Mouse (Mus musculus) cerebellum, postnatal 36 days (tissue): ENCODE measurements at regions not wholly inside any gene's neighbourhood (a gene's known extent, or its start where the extent isn't known, plus 50 kb on each side); places are given as distances from the start of the nearest gene placed in this dataset.

ENCODE experiments used
- DNase-seq, 2 experiments: peaks; one replicate each; pipeline ENCODE4 v3.0.0; 2021 to 2022; ENCODE audit warnings: mixed read lengths in 2 of 2

- DNase-seq, result no peak
These were observed 131.4 kb upstream of the Psmd7 start for GRCm38 (mm10) chr8:107719656-107720055.

- DNase-seq, result no peak
These were observed 138.5 kb upstream of the Psmd7 start for GRCm38 (mm10) chr8:107726716-107727115.

GRCm38 (mm10) chr8:107727276-107727675, 139.0 kb upstream of the Psmd7 start:
- no peak for DNase-seq

GRCm38 (mm10) chr8:107739091-107739490, 150.8 kb upstream of the Psmd7 start:
- DNase-seq, result no peak

- no peak for DNase-seq
These were observed 168.8 kb upstream of the Psmd7 start for GRCm38 (mm10) chr8:107757083-107757482.

GRCm38 (mm10) chr8:107758637-107759036, 170.4 kb upstream of the Psmd7 start:
- no peak for DNase-seq

GRCm38 (mm10) chr8:107776906-107777305, 165.5 kb upstream of the Zfhx3 start:
- no peak for DNase-seq

GRCm38 (mm10) chr8:107785771-107786170, 156.7 kb upstream of the Zfhx3 start:
- DNase-seq, result no peak

GRCm38 (mm10) chr8:107792286-107792685, 150.2 kb upstream of the Zfhx3 start:
- no peak for DNase-seq

GRCm38 (mm10) chr8:107814931-107815330, 127.5 kb upstream of the Zfhx3 start:
- no peak for DNase-seq

GRCm38 (mm10) chr8:107815775-107816174, 126.7 kb upstream of the Zfhx3 start:
- no peak for DNase-seq

GRCm38 (mm10) chr8:107817796-107818195, 124.6 kb upstream of the Zfhx3 start:
- DNase-seq, result no peak

- DNase-seq, result no peak
These were observed 122.2 kb upstream of the Zfhx3 start for GRCm38 (mm10) chr8:107820174-107820760.

GRCm38 (mm10) chr8:107821522-107821921, 120.9 kb upstream of the Zfhx3 start:
- DNase-seq, result no peak

- no peak for DNase-seq
These were observed 118.3 kb upstream of the Zfhx3 start for GRCm38 (mm10) chr8:107824096-107824495.

- no peak for DNase-seq
These were observed 117.8 kb upstream of the Zfhx3 start for GRCm38 (mm10) chr8:107824640-107825039.

- DNase-seq, result no peak
These were observed 114.8 kb upstream of the Zfhx3 start for GRCm38 (mm10) chr8:107827500-107828125.

- no peak for DNase-seq
These were observed 113.9 kb upstream of the Zfhx3 start for GRCm38 (mm10) chr8:107828541-107828940.

- DNase-seq, result no peak
These were observed 109.0 kb upstream of the Zfhx3 start for GRCm38 (mm10) chr8:107833481-107833880.

GRCm38 (mm10) chr8:107846141-107846540, 96.3 kb upstream of the Zfhx3 start:
- no peak for DNase-seq

- DNase-seq, result no peak
These were observed 91.0 kb upstream of the Zfhx3 start for GRCm38 (mm10) chr8:107851236-107852043.

- no peak for DNase-seq
These were observed 82.7 kb upstream of the Zfhx3 start for GRCm38 (mm10) chr8:107859770-107860169.

- DNase-seq, result no peak
These were observed 82.2 kb upstream of the Zfhx3 start for GRCm38 (mm10) chr8:107860251-107860650.
